Mouse (Mus musculus) megakaryocyte-erythroid progenitor cell, adult 5-6 weeks (primary cell): ENCODE results near the gene Slc16a5. TPM values are rescaled to one million over a fixed set of nuclear protein-coding genes. Genes with fewer than 3 reads are reported as not detected.
"Not testable (repeated sequence)": the region's sequence is repeated elsewhere in the genome, so short reads cannot be mapped to it uniquely, and the experiment has no call there.

ENCODE experiments used
- ATAC-seq: replicated peaks from 2 replicates; pipeline ENCODE4 v1.8.0; 2016; ENCODE audit warnings: mild to moderate bottlenecking, inconsistent platforms; ENCODE audit not compliant: severe bottlenecking, poor library complexity, low FRiP score, low TSS enrichment
- total RNA-seq, 2 experiments: library from RNA; stranded (forward) in 1 of 2; stranded (reverse) in 1 of 2; fragments of 200-1000, 215-1000 nt in 1 of 2; fragments of >200 nt in 1 of 2; fragmentation: Nextera tagmentation in 1 of 2; gene quantifications; 2 replicates each; pipeline ENCODE4 v1.2.3; 2014 to 2017

Slc16a5 gene
- total RNA-seq, 2 experiments from 2014 or later = not detected

DNA sequence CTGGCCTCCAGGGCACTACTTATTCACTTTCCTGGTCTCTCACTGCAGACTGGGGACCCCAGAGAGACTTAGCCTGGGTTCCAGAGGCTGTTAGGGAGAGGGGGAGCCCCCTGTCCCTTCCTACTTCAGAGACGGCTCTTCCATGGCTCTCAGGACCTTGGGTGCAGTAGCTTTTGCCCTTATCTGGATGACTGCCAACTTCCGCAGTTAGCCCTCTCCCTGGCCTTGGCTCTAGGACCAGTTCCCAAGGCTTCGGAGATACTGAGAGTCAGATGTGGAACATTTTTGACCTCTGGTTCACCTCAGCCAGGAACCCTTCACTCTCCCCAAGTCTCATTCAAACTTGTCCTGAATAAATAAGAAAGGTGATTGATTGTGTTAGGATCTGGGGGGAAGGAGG is 15.4 kb upstream of the Slc16a5 start:
- ATAC-seq = no peak

DNA sequence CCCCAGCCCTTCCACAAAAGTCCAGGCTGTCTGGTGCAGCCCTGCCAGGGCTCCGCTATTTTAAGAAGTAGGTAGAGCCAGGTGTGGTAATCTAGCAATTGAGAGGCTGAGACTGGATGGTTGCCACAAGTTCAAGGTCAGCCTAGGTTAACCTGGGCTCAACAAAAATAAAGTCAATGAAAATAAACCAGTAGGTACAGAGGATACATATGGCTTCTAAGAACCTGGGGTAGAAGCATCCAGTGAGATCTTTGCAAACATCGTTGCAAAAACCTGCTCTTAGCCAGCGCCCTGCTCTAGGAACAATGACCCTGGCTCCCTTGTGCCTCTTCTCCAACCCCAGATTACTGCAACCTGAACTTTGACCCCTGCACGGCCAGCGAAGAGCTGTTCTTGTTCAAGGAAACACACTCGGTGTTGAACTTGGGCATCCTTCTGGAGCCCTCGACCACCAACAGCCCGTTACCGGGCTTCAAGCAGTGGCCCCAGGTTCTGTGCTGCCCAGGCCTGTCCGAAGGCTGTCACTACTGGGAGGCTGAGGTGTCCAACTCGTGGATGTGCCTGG is 14.9 kb upstream of the Slc16a5 start:
- ATAC-seq = no peak

DNA sequence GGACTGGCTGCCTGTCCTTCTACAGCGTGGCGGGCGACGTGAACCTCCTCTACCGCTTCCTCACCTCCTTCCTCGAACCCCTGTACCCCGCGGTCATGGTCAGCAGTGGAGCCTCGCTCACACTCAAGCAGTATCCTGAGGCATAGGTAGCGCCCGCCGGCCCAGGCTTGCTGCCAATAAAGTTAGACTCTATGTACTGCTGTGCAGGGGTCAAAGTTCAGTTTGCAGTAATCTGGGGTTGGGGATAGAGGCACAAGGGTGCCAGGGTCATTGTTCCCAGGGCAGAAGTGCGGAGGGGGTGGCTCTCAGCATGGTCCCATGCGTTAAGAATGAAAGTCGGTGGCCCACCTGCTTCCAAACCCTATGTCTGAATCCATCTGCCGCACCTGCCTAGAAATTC is 14.2 kb upstream of the Slc16a5 start:
- no peak for ATAC-seq

DNA sequence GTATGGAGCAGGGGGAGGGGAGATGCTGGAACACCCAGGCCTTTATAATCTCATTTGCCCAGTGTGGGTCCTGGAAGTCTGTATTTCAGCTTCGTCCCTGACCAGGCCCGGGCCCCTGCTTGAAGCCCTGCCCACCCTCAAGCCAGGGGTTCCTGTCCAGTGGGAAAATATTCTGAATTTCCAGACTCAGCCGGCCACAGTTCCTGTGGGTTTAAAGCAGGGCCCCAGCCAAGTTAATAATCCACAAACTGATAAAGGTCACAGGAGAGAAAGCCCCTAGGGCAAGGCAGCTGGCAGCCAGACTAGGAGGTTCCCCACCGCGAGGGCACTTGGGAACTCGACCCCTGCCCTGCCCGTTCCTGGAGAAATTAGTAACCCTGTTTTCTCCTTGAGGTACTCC is 13.3 kb upstream of the Slc16a5 start:
- no peak for ATAC-seq

DNA sequence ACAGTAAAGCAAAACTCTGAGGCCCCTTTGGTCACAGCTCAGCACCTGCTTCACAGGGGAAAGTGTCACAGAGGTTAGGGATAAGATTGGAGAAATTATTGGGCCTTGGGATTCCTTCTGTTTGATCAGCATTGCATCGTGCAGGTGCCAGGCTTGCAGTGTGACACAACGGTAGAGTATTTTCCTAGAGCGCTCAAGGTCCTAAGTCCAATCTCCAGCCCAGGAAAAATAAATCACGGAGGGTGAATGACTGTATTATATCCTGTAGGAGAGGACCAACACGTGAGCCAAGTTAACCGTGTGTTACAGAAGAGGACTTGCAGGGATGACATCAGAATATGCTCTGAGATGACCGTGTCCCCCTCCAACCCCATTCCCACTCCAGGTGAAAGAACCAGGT is 12.1 kb upstream of the Slc16a5 start:
- no peak for ATAC-seq

DNA sequence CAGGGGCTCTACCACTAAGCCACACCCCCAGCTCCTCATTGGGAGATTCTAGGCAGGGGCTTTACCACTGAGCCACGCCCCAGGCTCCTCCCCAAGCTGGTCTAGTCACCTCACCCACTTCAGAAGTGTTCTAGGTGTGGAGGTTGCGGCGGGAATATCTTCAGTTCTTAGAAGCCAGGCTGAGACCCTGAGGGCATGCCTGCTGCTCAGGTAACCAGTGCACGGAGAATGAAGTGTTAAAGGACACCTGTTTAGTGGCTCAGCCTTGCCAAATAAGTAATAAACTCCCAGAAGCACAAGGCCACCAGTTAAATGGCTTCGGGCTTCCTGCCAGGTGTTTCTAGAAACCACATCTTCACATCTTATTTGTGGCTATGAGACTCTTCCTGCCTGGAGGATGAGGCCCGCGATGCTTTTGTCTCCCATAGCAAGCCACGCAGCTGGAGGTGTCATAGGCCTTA is 10.5 kb upstream of the Slc16a5 start:
- no peak for ATAC-seq

DNA sequence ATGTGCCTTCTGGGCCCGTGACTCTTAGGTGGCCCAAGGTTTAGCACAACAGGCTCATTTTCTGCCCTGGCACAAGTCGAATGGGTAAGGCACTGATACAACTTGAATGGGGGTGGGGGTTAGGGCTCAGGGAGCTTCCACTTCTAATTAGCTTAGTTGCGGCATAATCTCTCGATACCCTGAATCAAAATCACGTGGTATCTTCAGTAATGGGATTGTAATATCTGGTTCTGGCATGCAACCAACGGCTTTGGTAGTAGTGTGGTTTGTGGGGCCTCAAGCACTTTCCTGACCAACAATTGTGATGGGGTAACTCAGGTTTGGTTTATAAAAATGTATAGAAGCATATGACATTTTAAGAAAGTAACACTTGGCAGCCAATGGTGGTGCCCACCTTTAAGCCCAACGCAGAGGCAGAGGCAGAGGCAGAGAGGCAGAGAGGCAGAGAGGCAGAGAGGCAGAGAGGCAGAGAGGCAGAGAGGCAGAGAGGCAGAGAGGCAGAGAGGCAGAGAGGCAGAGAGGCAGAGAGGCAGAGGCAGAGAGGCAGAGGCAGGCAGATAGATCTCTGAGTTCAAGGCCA is 9.9 kb upstream of the Slc16a5 start:
- ATAC-seq = no peak

DNA sequence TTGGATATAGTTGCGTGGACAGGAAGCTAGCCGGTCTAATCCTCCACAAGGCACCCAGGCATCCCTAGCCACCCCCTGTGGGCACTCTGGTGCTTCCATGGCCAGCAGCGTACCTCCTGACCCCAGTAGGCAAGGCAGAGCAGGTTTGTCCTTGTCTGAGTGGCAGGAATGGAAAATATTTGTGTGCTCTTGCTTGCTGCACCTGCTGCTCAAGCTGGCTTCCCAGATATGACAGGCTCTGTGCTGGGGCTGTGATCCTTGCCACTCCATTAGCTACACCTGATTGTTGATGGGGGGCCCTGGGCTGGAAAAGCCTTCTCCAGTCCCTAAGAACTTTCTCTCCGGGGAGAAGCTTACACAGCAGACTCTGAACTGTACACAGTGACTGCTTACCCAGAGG is 9.0 kb upstream of the Slc16a5 start:
- no peak for ATAC-seq

DNA sequence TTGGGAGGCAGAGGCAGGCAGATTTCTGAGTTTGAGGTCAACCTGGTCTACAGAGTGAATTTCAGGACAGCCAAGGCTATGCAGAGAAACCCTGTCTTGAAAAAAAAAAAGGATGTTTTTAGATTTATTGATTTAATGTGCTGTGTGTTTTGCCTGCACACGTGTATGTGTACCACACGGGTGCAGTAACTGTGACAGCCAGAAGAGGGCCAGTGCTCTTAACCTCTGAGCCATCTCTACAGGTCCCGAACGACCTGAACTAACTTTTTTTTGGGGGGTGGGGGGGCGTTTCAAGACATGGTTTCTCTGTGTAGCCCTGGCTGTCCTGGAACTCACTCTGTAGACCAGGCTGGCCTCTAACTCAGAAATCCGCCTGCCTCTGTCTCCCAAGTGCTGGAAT is 7.5 kb upstream of the Slc16a5 start:
- ATAC-seq = not testable (repeated sequence)

DNA sequence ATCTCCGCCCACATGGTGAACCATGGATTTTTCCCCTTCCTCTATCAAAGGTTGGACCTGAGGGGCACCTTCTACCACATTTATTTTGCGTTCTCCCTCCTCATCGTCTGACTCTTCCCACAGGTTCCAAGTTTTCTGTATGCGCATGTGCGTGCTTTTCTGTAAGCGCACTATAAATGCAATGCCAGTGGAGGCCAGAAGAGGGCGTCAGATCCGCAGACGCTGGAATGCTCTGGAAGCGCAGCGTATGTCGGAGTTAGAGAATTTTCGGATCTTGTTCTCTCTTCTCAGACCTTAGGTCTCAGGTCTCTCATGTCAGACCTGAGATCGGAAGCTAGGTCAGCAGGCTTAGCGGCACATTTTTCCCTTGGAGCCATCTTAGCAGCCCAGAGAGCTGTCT is 6.7 kb upstream of the Slc16a5 start:
- no peak for ATAC-seq

DNA sequence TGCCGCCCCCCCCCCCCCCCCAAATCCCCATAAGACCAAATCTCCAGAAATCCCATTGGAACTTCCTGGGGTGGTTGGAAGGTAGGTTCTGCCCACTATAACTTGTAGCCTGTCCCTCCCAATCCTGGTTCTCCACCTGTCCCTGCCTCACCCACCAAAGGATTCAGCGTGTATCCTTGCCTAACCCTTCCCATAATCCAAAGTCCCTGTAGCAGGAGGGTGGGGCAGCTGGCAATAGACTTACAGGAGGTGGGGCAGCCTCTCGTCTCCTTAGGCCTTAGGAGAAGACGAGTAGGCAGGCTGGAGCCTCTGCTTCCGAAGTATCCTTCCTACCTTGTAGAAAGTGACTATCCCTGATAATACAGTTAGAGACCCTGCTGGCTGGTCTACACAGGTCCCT is 6.1 kb upstream of the Slc16a5 start:
- ATAC-seq = no peak

DNA sequence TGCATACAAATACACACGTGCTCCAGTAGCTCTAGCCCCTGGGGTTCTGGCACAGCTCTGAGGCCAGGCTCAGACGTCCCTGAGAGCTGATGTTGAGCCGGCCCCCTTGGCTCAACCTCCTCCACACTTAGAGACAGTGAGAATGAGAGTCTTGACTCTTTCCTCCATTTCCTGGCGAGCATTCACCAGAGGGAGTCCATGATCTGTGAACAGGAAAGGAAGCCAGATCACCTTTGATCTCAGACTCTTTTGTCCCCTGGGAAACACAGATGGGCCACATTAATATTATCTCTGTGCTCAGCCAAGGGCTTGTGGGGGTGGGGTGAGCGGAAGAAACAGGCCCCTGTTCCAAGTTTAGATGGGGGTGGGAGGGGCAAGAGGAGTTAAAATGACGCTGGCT is 4.9 kb upstream of the Slc16a5 start:
- ATAC-seq = no peak

DNA sequence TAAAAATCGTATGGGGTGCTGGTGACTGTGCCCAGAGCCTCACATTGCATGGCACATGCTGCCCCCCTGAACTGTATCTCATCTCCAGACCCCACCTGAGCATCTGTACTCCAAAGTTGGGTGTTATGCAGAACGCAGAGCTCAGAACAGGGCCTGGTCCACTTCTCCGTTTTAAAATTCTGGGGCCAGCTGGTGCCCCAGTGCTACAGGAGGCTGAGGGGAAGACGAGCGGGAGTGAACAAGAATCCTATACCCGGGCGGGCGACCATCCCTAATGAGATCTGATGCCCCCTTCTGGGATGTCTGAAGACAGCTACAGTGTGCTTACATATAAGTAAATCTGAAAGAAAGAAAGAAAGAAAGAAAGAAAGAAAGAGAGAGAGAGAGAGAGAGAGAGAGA is 1.3 kb upstream of the Slc16a5 start:
- ATAC-seq = no peak

DNA sequence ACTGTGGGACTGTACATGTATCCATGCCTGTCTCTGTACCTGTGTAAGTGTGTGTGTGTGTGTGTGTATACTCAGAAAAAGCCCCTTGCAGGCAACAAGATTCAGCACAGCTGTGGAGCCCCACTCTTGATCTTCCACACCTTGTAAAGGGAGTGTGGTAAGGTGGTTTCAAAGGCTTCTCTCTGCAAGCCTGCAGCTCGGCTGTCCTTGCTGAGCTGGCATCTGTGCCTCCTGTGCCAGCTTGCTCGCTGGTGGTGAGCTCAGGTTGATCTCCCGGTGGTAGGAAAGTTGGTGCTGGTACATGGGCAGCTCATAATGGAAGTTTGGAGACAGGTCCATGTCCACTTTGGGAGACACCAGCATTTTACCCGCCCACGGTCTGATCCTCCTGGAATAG is 430 bp upstream of the Slc16a5 start:
- no peak for ATAC-seq

DNA sequence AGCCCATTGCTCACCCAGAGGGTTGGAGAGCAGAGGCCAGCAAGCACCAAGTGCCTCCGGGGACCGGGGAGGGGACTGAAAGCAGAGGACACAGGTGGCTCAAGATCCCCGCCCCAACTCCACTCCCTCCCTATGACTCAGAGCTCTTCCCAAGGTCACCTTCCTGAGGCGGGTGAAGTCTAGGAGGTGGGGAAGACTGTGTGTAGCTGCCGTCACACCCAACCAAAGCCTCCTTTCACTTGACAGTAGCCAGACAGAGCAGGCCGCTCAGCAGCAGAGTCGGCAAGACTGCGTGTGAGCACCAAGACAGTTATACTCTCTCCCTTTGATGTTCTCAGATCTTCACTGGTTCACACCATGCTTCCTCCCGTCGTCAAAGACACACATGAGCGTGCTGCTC is 1.1 kb downstream of the Slc16a5 start:
- no peak for ATAC-seq

DNA sequence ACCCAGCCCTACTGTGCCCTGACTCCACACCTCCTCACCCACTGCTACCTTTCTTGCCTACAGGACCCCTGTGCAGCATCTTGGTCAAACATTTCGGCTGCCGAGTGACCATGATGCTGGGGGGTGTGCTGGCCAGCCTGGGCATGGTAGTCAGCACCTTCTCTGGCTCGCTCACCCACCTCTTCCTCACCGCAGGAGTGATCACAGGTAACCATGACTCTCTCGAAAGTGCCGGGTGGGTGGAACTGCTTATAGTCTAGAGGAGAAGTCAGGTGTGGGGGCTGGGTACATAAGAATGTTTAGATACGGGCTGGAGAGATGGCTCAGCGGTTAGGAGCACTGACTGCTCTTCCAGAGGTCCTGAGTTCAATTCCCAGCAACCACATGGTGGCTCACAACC is 2.6 kb downstream of the Slc16a5 start:
- no peak for ATAC-seq

DNA sequence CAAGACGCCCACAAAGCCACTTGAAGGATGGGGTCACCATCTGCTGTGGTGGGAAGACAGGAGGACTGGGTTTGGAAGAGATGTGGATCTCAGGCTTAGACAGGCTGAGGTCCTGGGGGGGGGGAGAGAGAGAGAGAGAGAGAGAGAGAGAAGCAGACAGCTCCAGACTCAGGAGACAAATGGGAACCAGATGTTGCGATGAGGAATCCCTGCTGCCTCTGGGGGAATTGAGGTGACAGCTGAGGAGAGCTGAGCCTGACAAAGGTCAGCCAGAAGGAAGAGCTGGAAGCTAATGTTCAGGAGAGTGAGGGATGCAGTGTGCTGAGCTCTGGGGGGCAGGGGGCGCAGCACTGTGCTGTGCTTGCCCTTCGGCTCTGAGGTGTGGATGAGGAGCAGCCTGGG is 4.9 kb downstream of the Slc16a5 start:
- no peak for ATAC-seq

DNA sequence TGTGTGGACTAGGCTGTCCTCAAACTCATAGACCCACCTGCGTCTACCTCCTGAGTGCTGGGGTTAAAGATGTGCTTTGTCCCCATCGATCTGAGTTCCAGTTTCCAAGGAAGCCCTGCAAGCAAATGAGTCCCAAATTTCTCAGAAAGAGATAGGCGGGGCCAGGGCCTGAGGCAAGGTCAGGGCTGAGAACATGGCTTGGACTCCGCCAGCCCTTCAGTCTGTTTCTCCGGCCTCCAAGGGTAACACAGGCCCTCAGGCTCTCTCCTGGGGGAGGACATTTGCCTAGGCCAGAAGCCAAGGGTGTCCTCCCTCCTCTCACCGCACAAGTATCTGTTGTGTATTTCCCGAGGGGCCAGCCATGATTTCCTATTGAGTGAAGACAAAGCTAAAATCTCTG is 9.9 kb downstream of the Slc16a5 start:
- ATAC-seq = no peak

DNA sequence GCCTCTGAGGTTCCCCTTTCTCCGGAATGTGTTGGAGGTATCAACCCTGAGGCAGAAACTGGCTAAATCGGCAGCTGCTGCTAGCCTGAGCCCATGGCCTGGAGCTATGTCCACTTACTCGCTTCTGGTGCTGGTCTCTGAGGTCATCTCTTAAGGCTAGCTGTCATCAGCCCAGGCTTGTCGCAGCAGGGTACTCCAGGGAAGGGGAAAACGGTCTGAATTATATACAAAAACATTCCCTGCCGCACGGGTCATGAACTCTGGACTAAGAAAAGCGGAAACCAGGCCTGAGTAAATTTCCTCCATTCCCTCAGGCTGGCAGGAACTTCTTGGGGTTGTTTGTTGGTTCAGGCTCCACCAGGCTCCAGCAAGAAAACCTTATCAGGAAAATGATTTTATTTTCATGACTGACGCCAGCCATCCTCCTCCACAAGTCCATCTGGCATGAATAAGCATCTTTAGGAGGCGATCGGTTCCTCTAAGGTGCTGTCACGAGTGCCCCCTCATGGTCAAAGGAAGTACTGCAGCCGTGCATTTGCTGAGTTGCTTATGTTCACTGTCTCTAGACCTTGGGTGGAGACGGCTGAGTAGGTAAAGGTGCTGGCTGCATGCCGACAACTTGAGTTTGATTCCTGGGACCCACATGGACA is 11.5 kb downstream of the Slc16a5 start:
- peak; percentile 62 for ATAC-seq

DNA sequence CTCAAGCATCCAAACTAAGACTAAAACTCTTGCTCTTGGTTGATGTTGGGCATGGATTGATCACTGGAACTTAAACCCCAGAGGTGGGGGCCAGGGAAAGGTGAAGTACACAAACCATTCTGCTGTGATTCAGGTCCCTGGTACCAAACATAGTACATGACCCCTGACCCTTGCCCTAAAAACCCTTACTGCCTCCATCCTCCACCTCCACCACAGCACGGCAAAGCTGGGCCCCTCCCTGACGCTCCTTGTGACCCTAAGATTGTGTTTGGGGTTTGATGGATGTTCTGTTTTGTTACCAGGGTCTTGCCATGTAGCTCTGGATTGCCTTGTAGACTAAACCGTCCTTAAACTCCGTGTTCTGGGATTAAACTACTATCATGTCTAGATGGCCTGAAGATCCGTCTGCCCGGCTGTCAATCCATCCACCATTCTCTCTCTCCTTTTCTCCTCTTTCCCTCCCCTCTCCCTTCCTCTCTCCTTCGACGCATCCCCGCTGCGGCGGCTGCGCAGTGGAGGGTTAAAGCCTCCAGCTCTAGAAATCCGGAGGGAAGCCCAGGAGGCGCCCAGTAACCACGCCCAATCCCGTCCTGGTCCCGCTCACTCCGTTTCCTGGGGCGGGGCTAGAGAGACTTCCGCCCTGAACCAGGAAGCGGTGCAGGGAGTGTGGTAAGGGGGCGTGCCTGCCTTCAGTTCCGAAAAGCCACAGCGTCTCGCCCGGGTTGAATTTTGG is 12.9 kb downstream of the Slc16a5 start, which contains the start of gene Armc7:
Gene Armc7 (plus strand): TSS at position 643 of the 733 bp plus-strand sequence.
- peak; percentile 93 for ATAC-seq
